Mouse (Mus musculus): ENCODE measurements around the gene Gm3045.

- TF ChIP-seq CTCF (conservative IDR thresholded peaks at IDR 0.05; ENCODE audit: low read length) (no peak), NANOG (IDR thresholded peaks at IDR 0.05; ENCODE audit: borderline replicate concordance, low read length) (no peak), POU5F1 (IDR thresholded peaks at IDR 0.05; ENCODE audit: borderline replicate concordance, low read length) (no peak)
Observed at GRCm38 (mm10) chr13:56387374-56387773, 39.0 kb upstream of the Gm3045 start.

All from E14TG2a.4 (cell line).